Mouse (Mus musculus) adrenal gland, adult 18-20 months (tissue): ENCODE results near the gene Zfp169. TPM values are rescaled to one million over a fixed set of nuclear protein-coding genes. Genes with fewer than 3 reads are reported as not detected.
"Not testable (repeated sequence)": the region's sequence is repeated elsewhere in the genome, so short reads cannot be mapped to it uniquely, and the experiment has no call there.

Source experiments
- DNase-seq, 2 experiments: peaks; one replicate each; pipeline ENCODE4 v3.0.0; 2021 to 2022; ENCODE audit warnings: low spot score in 2 of 2
- microRNA-seq, 2 experiments: library from miRNA; unstranded; fragments of <30 nt; microRNA quantifications; one replicate each; pipeline ENCODE4 v1.2.0; 2021; ENCODE audit warnings: borderline number of aligned reads in 2 of 2
- total RNA-seq, 2 experiments: library from RNA; stranded (reverse); gene quantifications; 1 replicate in 1 of 2; 2 replicates in 1 of 2; pipeline ENCODE4 v1.2.3; 2021

Gene Zfp169
- total RNA-seq, 2 experiments from 2014 or later, result 7.2 to 7.4 TPM

GRCm38 (mm10) chr13:48519122-48519521 lies 5.9 kb upstream of the Zfp169 start:
- not testable (repeated sequence) for DNase-seq

GRCm38 (mm10) chr13:48515861-48516260 lies 2.6 kb upstream of the Zfp169 start:
- DNase-seq, result no peak

- DNase-seq, result no peak
These were observed 4.6 kb downstream of the Zfp169 start for GRCm38 (mm10) chr13:48508661-48509060.

DNA sequence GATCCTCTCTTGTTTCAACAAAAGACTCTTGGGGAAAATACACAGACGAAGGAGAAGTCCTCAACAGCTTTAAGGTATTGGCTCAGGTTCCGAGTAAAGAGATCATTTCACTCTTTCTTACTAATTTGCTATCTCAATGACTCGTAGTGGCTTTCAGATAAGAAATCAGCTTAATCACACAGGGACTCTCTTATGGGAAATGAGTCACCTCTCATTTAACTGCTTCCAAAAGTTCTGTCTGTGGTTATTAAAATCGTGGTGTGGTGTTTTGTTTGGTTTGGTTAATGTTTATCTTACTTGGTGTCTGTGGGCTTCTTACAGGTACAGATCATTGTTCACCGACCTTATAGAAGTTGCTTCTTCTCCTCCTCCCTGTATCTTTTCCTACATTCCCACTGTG lies 10.8 kb downstream of the Zfp169 start:
- no peak for DNase-seq

- no peak for DNase-seq
These were observed 14.6 kb downstream of the Zfp169 start for GRCm38 (mm10) chr13:48498676-48499075.

GRCm38 (mm10) chr13:48497693-48498221 lies 15.5 kb downstream of the Zfp169 start:
- peak; percentile 58 to 68 for DNase-seq

GRCm38 (mm10) chr13:48493183-48493582 lies 20.1 kb downstream of the Zfp169 start:
- DNase-seq, result no peak

DNA sequence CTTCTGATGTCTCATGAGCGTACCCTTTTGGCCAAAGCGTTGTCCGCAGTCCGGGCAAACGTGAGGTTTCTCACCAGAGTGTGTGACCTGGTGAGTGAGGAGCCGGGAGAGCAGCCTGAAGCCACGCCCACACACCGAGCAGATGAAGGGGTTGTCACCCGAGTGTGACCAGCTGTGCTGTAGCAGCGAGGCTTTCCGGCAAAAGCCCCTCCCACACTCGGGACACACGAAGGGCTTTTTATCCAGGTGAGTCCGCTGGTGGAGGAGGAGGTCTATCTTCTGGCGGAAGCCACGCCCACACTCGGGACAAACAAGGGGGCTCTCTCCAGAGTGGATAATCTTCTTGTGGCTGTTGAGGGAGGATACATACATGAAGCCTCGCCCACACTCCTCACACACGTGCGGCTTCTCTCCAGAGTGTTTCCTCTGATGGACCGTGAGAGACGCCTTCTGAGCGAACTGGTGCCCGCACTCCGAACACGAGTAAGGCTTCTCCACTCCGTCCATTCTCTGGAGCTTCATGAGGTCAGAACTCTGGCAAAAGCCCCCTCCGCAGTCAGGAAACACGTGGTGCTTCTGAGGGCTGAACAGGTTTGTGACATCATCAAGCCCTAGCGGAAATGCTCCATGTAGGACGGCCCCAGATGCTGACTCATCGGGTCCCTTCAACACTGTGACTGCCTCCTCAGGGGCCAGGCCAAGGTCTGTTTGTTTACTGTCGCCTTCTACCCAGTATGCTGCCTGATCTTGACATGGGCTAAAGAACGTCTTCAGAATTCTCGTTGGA lies 22.7 kb downstream of the Zfp169 start:
- DNase-seq, result no peak

DNA sequence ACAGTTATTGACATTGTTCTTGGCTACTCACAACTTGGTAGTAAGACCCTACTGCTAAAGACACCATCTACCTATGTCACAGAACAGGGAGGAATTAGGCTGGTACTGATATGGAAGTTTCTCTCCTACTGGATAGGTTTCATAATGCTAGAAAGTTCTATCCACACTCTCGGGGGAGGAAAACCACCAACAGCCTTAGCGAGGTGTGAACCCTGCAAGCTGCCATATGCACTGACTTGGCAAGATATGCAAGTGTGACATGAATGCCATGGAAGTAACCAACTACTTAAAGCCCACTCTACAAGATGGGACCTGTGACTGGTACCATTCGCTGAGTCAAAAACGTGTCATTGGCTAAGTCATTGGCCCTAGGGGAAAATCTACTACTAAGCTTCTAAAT lies 29.6 kb downstream of the Zfp169 start:
- DNase-seq, result no peak

GRCm38 (mm10) chr13:48468656-48469180 lies 44.5 kb downstream of the Zfp169 start:
- DNase-seq, result no peak

- DNase-seq, result no peak
These were observed 47.1 kb downstream of the Zfp169 start for GRCm38 (mm10) chr13:48466186-48466585.

DNA sequence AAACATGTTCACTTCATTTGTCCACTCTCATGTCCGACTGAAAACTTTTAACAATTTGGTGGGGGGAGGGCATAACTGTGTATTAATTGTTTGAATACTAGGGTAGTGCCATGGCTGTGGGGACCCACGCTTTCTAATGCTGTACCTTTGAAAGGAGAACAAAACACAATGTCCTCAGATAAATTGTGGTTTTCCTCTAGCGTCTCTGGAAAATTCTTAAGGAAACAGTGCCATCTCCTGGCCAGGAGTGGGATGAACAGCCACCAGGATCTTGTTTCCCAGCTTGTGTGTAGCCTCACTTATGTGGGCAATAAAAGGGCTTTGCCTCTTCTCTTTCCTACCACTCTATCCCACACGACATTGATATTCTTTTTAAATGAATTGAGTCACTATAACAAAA lies 49.1 kb downstream of the Zfp169 start:
- DNase-seq, result peak; percentile 62 to 72

GRCm38 (mm10) chr13:48459280-48459679 lies 54.0 kb downstream of the Zfp169 start:
- DNase-seq, result no peak

- DNase-seq, result no peak
These were observed 65.1 kb downstream of the Zfp169 start for GRCm38 (mm10) chr13:48448119-48448518.

GRCm38 (mm10) chr13:48443996-48444395 lies 69.3 kb downstream of the Zfp169 start:
- no peak for DNase-seq

- no peak for DNase-seq
These were observed 74.9 kb downstream of the Zfp169 start for GRCm38 (mm10) chr13:48438321-48438720.

Small RNA genes lying within 50 kb of the gene (microRNA-seq; reads per million reads assigned to microRNA genes)
- gene Gm24111 (0 reads per million in 2 experiments), gene Mirlet7a-1 (450 to 574 reads per million in 2 experiments), gene Mirlet7d (36,140 to 49,031 reads per million in 2 experiments), gene Mirlet7f-1 (0 reads per million in 2 experiments)

Other genes starting within 250 kb of the Zfp169 start
- gene A830005F24Rik, start 119 bp upstream of the Zfp169 start, total RNA-seq, result not detected
- 1 to 10 TPM; 5.0 to 6.3 TPM for gene Ptpdc1, start 112.2 kb upstream of the Zfp169 start, total RNA-seq
- gene Barx1, start 149.5 kb upstream of the Zfp169 start, total RNA-seq, result not detected